Mouse (Mus musculus): ENCODE measurements at regions not wholly inside any gene's neighbourhood (a gene's known extent, or its start where the extent isn't known, plus 50 kb on each side); places are given as distances from the start of the nearest gene placed in this dataset.

DNA sequence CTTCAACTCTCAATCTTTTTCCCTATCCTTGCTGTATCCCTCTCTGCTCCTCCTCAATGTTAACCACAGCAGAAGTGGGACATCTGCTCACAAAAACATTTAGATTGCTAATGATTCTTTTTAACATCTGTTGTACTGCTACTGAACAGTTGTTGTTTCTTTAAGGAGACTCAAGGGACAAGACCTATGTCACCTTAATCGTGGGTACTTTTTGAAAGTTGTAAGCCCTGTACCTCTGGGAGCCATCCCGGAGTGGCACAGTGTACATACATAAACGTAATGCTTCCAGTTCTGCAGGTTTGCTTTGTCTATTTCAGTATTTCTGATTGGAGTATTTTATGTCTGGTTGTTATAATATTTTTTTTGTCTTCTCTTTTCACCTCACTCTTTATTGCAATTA, 740.5 kb upstream of the Foxg1 start:
- no peak for TF ChIP-seq CTCF (conservative IDR thresholded peaks at IDR 0.05; ENCODE audit: low read length)
- no peak for TF ChIP-seq POU5F1 (IDR thresholded peaks at IDR 0.05; ENCODE audit: borderline replicate concordance, low read length)

Data from E14TG2a.4 (cell line).